Mouse (Mus musculus) granulocyte monocyte progenitor cell, adult 5-6 weeks (primary cell): ENCODE results near the gene Il1rl1. TPM values are rescaled to one million over a fixed set of nuclear protein-coding genes. Genes with fewer than 3 reads are reported as not detected.

Experiments
- ATAC-seq: replicated peaks from 2 replicates; pipeline ENCODE4 v1.8.0; 2016; ENCODE audit warnings: mild to moderate bottlenecking, moderate TSS enrichment, inconsistent platforms; ENCODE audit not compliant: poor library complexity, severe bottlenecking
- total RNA-seq, 2 experiments: library from RNA; stranded (forward) in 1 of 2; stranded (reverse) in 1 of 2; fragments of 200-712, 200-1000 nt in 1 of 2; fragments of >200 nt in 1 of 2; fragmentation: Nextera tagmentation in 1 of 2; gene quantifications; 2 replicates each; pipeline ENCODE4 v1.2.3; 2014 to 2017

Il1rl1 gene
- total RNA-seq (2014; fragmentation: Nextera tagmentation) (1.1 and 3.3 TPM in 2 replicates), total RNA-seq (2017) (2.0 and 2.1 TPM in 2 replicates)

GRCm38 (mm10) chr1:40428910-40429675 lies at the start of gene Il1rl1:
Gene Il1rl1 (plus strand): TSS chr1:40429570.
- ATAC-seq, result no peak

GRCm38 (mm10) chr1:40380111-40380510 lies 49.3 kb upstream of the Il1rl1 start:
- ATAC-seq, result peak; percentile 66

- ATAC-seq, result peak; percentile 16; the same call in 1 of the 2 replicates
Measured at GRCm38 (mm10) chr1:40380990-40381389, 48.4 kb upstream of the Il1rl1 start.

GRCm38 (mm10) chr1:40382841-40383240 lies 46.5 kb upstream of the Il1rl1 start:
- ATAC-seq, result no peak

GRCm38 (mm10) chr1:40384931-40385545 lies 44.3 kb upstream of the Il1rl1 start:
- no peak for ATAC-seq

GRCm38 (mm10) chr1:40391374-40391773 lies 38.0 kb upstream of the Il1rl1 start:
- ATAC-seq, result peak; percentile 89

- peak; percentile 55 for ATAC-seq
Measured at GRCm38 (mm10) chr1:40392535-40392934, 36.8 kb upstream of the Il1rl1 start.

GRCm38 (mm10) chr1:40393214-40393613 lies 36.2 kb upstream of the Il1rl1 start:
- peak; percentile 31; the same call in 1 of the 2 replicates for ATAC-seq

GRCm38 (mm10) chr1:40399639-40400038 lies 29.7 kb upstream of the Il1rl1 start:
- no peak for ATAC-seq

GRCm38 (mm10) chr1:40404682-40405081 lies 24.7 kb upstream of the Il1rl1 start:
- ATAC-seq, result peak; percentile 96

GRCm38 (mm10) chr1:40409882-40410281 lies 19.5 kb upstream of the Il1rl1 start:
- peak; percentile 97 for ATAC-seq

- ATAC-seq, result no peak
Measured at GRCm38 (mm10) chr1:40413039-40413438, 16.3 kb upstream of the Il1rl1 start.

GRCm38 (mm10) chr1:40414276-40414675 lies 15.1 kb upstream of the Il1rl1 start:
- no peak for ATAC-seq

GRCm38 (mm10) chr1:40414863-40415656 lies 14.3 kb upstream of the Il1rl1 start:
- no peak for ATAC-seq

GRCm38 (mm10) chr1:40417034-40417433 lies 12.3 kb upstream of the Il1rl1 start:
- no peak for ATAC-seq

- peak; percentile 25; the same call in 1 of the 2 replicates for ATAC-seq
Measured at GRCm38 (mm10) chr1:40418512-40418911, 10.9 kb upstream of the Il1rl1 start.

- ATAC-seq, result no peak
Measured at GRCm38 (mm10) chr1:40423892-40424291, 5.5 kb upstream of the Il1rl1 start.

- no peak for ATAC-seq
Measured at GRCm38 (mm10) chr1:40427270-40427669, 2.1 kb upstream of the Il1rl1 start.

- ATAC-seq, result no peak
Measured at GRCm38 (mm10) chr1:40427901-40428300, 1.5 kb upstream of the Il1rl1 start.

- ATAC-seq, result no peak; the same call in 1 of the 2 replicates
Measured at GRCm38 (mm10) chr1:40430143-40430834, 919 bp downstream of the Il1rl1 start.
